Mouse (Mus musculus): Measurements from ENCODE around the gene Scrn1.

GRCm38 (mm10) chr6:54549311-54549710 lies 17.0 kb downstream of the Scrn1 start:
- TF ChIP-seq CTCF (IDR thresholded peaks at IDR 0.05; ENCODE audit: control insufficient read depth, insufficient read depth, insufficient read length) (no peak), CEBPB (IDR thresholded peaks at IDR 0.05; ENCODE audit: low read depth) (no peak), MAX (IDR thresholded peaks at IDR 0.05) (no peak), MYOG (IDR thresholded peaks at IDR 0.05; ENCODE audit: control insufficient read depth, extremely low read depth, insufficient read length) (no peak), FOSL1 (IDR thresholded peaks at IDR 0.05; ENCODE audit: insufficient read depth, low read length, poor library complexity, severe bottlenecking) (no peak)
